Mouse (Mus musculus) myocyte (in vitro differentiated cells): ENCODE measurements around the gene Tuba1a.

Experiments
- POLR2A ChIP-seq: IDR thresholded peaks from one replicate; pipeline ENCODE4 v1.6.1; 2011; ENCODE audit warnings: low read depth, mild to moderate bottlenecking, control low read depth, moderate library complexity; ENCODE audit not compliant: insufficient read length
- TCF3 ChIP-seq: IDR thresholded peaks from one replicate; pipeline ENCODE4 v1.6.1; 2011; ENCODE audit warnings: low read depth, control low read depth; ENCODE audit not compliant: insufficient read length

GRCm38 (mm10) chr15:98923031-98923537, 30.4 kb downstream of the Tuba1a start:
- no peak for TF ChIP-seq TCF3
- TF ChIP-seq POLR2A: no peak
